Mouse (Mus musculus) MEL-GATA-1-ER (cell line): Measurements from ENCODE around the gene Slc37a3.
A peak's percentile ranks its signal among the peaks of the same experiment; 100 is the strongest.
"Not testable (repeated sequence)": the region's sequence is repeated elsewhere in the genome, so short reads cannot be mapped to it uniquely, and the experiment has no call there.

Experiments used
- DNase-seq: peaks from one replicate; pipeline ENCODE4 v3.0.0-alpha.2; 2012; ENCODE audit warnings: low read depth; ENCODE audit errors: extremely low read depth

Slc37a3 gene

DNA sequence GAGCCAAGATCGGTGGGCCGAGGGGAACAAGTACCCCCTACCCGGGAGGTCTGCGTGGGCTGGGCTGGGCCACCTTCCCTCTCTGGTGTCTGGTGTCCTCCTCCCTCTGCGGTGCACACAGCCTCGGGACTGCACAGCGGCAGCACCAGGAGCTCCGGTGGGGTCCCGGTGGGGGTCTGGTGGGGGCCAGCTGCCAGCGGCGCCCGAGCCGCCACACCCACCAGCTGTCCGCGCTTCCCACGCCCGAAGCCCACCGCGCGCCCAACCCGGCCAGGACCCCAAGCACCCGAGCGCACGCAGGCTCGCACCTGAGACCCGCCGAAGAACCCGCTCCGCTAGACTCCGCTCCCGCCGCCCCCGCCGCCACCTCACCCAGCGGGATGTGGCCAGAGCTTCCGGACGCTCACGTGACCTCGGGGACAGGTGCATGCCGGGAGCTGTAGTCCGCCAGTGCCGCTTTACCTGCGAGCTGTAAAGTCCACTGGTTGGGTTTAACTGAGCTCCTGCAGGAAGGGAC lies at the start of gene Slc37a3:
TSS of gene Slc37a3 (minus strand) at position 365 of the 517 bp plus-strand sequence.
- peak; percentile 64 for DNase-seq

GRCm38 (mm10) chr6:39426725-39427124 lies 49.2 kb upstream of the Slc37a3 start:
- DNase-seq, result no peak

GRCm38 (mm10) chr6:39425181-39425580 lies 47.7 kb upstream of the Slc37a3 start:
- no peak for DNase-seq

DNA sequence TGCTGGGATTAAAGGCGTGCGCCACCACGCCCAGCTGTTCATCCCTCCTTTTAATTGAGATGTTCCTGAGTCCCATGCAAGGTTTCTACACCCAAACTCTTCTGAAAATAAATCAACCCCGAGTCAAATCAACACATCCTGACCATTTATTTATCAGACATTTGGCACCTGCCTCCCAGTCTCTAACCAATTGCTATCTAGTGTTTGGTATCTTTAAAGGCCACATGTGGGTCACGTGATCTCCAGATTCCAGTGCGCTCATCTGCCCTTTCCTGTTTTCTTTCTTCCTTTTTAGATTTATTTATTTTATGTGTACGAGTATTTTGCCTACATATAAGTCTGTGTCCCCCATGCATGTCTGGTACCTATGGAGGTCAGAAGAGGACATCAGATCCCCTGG lies 46.2 kb upstream of the Slc37a3 start:
- DNase-seq, result no peak

- DNase-seq, result no peak
Measured at GRCm38 (mm10) chr6:39423130-39423551, 45.7 kb upstream of the Slc37a3 start.

DNA sequence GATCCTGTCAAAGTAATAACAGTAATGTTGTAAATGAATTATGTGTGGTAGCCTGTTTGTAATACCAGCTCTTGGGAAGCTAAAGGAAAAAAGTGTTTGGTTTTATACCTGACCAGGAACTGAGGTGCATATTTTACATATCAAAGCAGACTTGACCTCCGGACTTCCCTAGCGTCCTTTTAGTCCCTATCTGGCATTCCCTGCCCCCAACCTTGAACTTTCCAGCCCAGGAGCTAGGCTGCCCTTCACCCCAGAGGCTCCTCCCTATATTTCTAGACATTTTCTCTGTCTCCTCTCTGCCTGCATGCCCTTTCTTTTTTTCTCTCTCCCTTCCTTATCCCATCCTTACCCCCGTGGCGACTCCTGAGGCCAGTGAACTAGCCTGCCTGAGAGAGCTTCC lies 43.4 kb upstream of the Slc37a3 start:
- DNase-seq, result no peak

GRCm38 (mm10) chr6:39419851-39420721 lies 42.6 kb upstream of the Slc37a3 start, which contains the start of gene Mkrn1:
Mkrn1 (minus strand) TSS chr6:39420462.
- peak; percentile 63 for DNase-seq

DNA sequence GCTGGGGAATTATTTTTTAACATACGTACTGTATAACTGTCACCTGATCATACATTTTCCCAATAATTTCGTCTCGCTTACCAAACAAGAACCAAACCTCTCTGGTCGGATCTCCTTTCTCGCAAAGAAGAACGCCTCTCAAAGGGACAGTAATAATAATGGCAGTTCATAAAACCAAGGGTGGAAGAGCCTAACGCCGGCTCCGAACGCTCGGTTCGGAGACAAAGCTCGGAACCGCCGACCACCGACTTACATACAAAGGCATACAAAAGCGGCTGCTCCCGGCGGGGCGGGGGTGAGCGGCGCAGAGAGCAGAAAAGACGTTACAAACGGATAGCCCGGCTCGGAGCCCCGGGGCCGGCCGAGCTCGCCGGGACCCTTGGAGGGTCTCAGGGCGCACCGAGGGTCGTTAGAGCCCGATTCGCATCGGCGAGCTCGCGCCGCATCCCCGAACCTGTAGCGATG lies 41.9 kb upstream of the Slc37a3 start:
- DNase-seq, result no peak

DNA sequence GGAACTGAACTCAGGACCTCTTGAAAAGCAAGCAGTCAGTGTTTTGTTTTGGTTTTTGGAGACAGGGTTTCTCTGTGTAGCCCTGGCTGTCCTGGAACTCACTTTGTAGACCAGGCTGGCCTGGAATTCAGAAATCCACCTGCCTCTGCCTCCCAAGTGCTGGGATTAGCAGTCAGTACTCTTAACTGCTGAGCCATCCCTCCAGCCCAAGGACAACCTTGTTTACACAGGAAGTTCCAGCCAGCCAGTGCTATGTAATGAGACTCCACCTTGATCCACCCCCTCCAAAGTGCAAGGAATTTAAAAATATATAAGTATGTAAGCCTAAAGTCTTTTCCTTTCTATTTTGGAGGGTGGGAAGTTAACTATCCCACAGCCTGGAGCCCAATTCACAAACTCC lies 39.2 kb upstream of the Slc37a3 start:
- not testable (repeated sequence) for DNase-seq

- DNase-seq, result peak; percentile 66
Measured at GRCm38 (mm10) chr6:39415762-39416161, 38.3 kb upstream of the Slc37a3 start.

DNA sequence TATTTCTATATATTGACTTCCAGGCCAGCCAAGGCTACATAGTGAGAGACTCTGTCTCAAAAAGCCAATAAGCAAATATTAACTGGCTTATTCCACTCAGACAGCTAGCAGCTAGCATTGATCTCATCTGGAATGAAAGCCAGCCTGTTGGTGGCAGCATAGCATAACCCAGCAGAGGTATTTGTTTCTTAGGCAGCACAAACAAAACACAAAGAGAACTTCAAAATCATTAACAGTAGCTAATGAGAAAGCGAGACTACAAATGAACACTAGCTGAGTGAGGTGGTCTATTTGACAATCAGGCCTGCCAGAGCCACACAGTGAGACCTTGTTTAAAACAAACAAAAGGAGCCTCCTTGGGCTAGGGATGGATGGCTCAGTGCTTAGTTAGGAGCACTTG lies 36.6 kb upstream of the Slc37a3 start:
- no peak for DNase-seq

DNA sequence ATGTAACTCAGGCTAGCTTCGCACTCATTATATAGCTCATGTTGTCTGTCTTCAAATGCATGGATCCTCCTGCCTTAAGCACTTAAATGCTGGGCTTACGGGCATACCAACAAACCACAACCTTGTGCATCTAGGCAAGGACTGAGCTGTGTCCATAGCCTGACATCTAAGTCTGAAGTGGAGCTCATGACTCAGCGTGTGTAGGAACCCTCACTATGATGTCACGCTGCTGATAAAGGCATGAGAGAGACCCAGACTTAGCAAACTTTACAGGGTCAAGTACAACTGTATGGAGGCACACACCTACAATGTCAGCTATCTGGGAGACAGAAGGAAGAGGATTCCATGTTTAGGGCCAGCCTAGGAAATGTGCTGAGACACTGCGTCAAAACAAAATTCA lies 29.0 kb upstream of the Slc37a3 start:
- DNase-seq, result no peak

DNA sequence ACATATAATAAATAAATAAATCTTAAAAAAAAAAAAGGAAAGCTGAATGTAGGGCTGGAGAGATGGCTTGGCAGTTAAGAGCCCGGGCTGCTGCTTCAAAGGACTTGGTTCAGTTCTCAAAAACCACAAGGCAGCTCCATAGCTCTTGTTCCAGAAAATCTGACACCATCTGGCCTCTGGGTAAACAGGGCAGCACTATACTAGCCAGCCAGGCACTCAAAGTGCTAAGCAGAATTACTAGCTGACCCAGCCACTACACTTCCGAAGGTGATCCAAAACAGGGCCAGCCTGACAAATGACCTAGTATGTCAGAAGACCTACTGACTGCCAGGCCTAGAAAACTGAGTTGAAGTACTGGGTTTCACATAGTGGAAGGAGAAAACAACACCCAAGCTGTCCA lies 25.7 kb upstream of the Slc37a3 start:
- no peak for DNase-seq

- no peak for DNase-seq
Measured at GRCm38 (mm10) chr6:39400343-39400742, 22.9 kb upstream of the Slc37a3 start.

DNA sequence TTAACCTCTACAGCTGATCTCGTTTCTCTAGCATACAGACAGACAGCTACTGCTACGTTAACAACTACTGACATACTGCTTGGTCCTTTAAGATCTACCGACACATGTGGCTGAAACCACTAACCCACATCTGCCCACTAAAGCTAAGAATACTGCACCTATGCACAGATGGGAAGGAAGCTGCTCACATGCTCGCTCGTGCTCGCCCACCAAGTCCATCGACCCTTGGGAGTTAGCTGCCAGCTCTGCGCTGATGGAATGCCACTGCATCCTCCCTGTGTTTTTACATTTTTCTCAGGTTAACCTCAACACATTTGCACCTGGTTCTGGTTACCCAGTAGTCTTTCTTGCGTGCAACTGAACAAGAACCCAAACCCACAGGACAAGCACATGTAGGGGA lies 20.9 kb upstream of the Slc37a3 start:
- no peak for DNase-seq

- no peak for DNase-seq
Measured at GRCm38 (mm10) chr6:39397046-39397445, 19.6 kb upstream of the Slc37a3 start.

DNA sequence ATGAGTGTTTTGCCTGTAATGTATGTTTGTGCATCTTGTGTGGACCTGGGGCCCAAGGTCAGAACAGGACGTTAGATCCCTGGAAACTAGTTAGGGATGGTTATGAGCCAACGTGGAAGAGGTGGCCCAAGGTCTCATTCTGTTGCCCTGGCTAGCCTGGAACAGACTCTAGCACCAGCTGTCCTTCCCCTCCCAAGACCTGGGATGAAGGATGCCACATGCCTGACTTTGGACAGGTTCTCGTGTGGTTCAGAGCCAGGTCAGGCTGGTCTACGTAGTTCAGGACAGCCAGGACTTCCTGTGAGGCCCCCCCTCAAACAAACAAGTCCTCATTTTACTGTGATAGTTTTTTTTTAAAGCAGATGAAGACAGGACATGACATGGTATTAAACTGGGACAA lies 18.4 kb upstream of the Slc37a3 start:
- DNase-seq, result no peak

- no peak for DNase-seq
Measured at GRCm38 (mm10) chr6:39395471-39395870, 18.0 kb upstream of the Slc37a3 start.

DNA sequence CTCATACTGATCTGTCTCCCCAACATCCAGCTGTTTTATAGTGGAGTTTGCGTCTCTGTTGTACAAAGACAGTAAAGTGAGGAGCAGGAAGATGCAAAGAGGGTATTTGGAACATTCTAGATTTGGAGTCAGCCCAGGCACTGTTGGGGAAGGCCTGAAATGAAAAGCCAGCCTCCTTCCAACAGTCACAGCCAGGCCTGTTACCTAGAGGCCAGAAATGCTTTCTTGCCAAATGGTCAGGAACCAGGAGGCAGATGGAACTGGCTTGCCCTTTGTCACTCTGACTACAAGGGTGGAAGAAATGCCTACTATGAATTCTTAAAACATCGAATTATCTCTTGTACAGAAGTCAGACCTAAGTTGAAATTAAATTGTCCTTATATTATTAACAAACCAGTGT lies 12.5 kb upstream of the Slc37a3 start:
- DNase-seq, result no peak

GRCm38 (mm10) chr6:39381125-39381880 lies 3.8 kb upstream of the Slc37a3 start, which contains the start of gene Rab19:
Rab19 (plus strand) TSS chr6:39381175.
- DNase-seq, result no peak

DNA sequence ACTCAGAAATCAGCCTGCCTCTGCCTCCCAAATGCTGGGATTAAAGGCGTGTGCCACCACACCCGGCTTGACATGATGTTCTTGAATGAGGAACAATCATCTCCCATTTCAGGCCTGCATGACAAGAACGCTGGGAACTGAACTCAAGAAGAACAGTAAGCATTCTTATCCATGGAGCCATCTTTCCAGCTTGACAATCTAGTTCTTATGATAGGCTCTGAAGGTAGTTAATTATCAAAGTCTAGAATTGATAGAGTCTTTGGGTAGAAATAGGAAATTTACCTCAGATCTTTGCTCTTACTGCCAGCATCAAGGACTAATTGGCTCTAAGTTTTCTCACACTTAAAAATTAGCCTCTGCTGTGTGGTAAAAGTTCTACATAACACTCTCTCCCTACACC lies 2.8 kb upstream of the Slc37a3 start:
- no peak for DNase-seq

GRCm38 (mm10) chr6:39379749-39380148 lies 2.3 kb upstream of the Slc37a3 start:
- DNase-seq, result no peak
